Mouse (Mus musculus) CH12.LX (cell line): Measurements from ENCODE around the gene Gm45233. TPM values are rescaled to one million over a fixed set of nuclear protein-coding genes. Genes with fewer than 3 reads are reported as not detected.

ENCODE experiments used
- DNase-seq: peaks from one replicate; pipeline ENCODE4 v3.0.0-alpha.2; 2013; ENCODE audit errors: extremely low read depth
- H3K27ac ChIP-seq: 2 replicates; pipeline ENCODE4 v1.5.1; 2012; ENCODE audit warnings: low read depth, mild to moderate bottlenecking, control low read depth, moderate library complexity; ENCODE audit not compliant: insufficient read depth
- H3K27me3 ChIP-seq: replicated peaks from 2 replicates; pipeline ENCODE3; 2012; ENCODE audit warnings: inconsistent platforms
- H3K36me3 ChIP-seq, 2 experiments: replicated peaks in 1 of 2; 2 replicates each; pipeline versions ENCODE3 to v1.6.1; 2012; ENCODE audit warnings: inconsistent platforms in 1 of 2, low read length in 1 of 2, mild to moderate bottlenecking in 1 of 2, mixed read lengths in 1 of 2, moderate library complexity in 1 of 2; ENCODE audit not compliant: control insufficient read depth in 1 of 2, insufficient read depth in 1 of 2
- H3K4me1 ChIP-seq, 2 experiments: 2 replicates each; pipeline ENCODE4 v1.6.1; 2012; ENCODE audit warnings: inconsistent platforms in 1 of 2, moderate library complexity in 1 of 2; ENCODE audit not compliant: insufficient read depth in 2 of 2, control insufficient read depth in 1 of 2
- H3K4me2 ChIP-seq: 2 replicates; pipeline ENCODE4 v1.6.1; 2012; ENCODE audit warnings: low read depth, mild to moderate bottlenecking, control low read depth; ENCODE audit not compliant: poor library complexity, insufficient read depth, severe bottlenecking
- H3K4me3 ChIP-seq, 3 experiments: fragments of 150-350 bp in 1 of 3; sonication (generic) in 1 of 3; replicated peaks in 1 of 3; 2 replicates each; pipeline versions ENCODE3 to v1.5.1; 2011 to 2012; ENCODE audit warnings: low read depth in 2 of 3, low read length in 2 of 3, mild to moderate bottlenecking in 2 of 3, moderate library complexity in 2 of 3, control low read depth in 1 of 3, improper control_type of control experiment in 1 of 3, inconsistent platforms in 1 of 3, mixed read lengths in 1 of 3; ENCODE audit not compliant: poor library complexity in 1 of 3
- H3K79me2 ChIP-seq: replicated peaks from 2 replicates; pipeline ENCODE4 v1.6.1; 2012; ENCODE audit warnings: mild to moderate bottlenecking, moderate library complexity; ENCODE audit not compliant: control insufficient read depth, poor library complexity, insufficient read depth, severe bottlenecking; ENCODE audit errors: extremely low read depth
- H3K9ac ChIP-seq: 2 replicates; pipeline ENCODE4 v1.6.1; 2012; ENCODE audit warnings: low read depth, mild to moderate bottlenecking, control low read depth, moderate library complexity; ENCODE audit not compliant: insufficient read depth
- H3K9me3 ChIP-seq: replicated peaks from 2 replicates; pipeline ENCODE3; 2012; ENCODE audit warnings: low read length, inconsistent platforms, mixed read lengths
- CHD2 ChIP-seq: IDR thresholded peaks from 2 replicates; pipeline ENCODE4 v1.6.1; 2011; ENCODE audit warnings: low read length, improper control_type of control experiment
- ETS1 ChIP-seq: conservative IDR thresholded peaks from 2 replicates; pipeline ENCODE4 v1.6.1; 2012; ENCODE audit warnings: low read depth, mild to moderate bottlenecking, inconsistent platforms, low read length, improper control_type of control experiment, moderate library complexity
- GABPA ChIP-seq: IDR thresholded peaks from 2 replicates; pipeline ENCODE4 v1.6.1; 2012; ENCODE audit warnings: low read depth, low read length, improper control_type of control experiment, inconsistent platforms; ENCODE audit not compliant: insufficient replicate concordance
- HCFC1 ChIP-seq: IDR thresholded peaks from 2 replicates; pipeline ENCODE4 v1.6.1; 2012; ENCODE audit warnings: low read depth, mild to moderate bottlenecking, inconsistent platforms, low read length, improper control_type of control experiment
- JUN ChIP-seq: IDR thresholded peaks from 2 replicates; pipeline ENCODE4 v1.6.1; 2011; ENCODE audit warnings: low read depth, mild to moderate bottlenecking, low read length, improper control_type of control experiment, moderate library complexity; ENCODE audit not compliant: insufficient read depth
- JUND ChIP-seq: conservative IDR thresholded peaks from 2 replicates; pipeline ENCODE4 v1.6.1; 2011; ENCODE audit warnings: low read depth, low read length, improper control_type of control experiment
- KAT2A ChIP-seq: IDR thresholded peaks from 2 replicates; pipeline ENCODE4 v1.6.1; 2012; ENCODE audit warnings: low read length, improper control_type of control experiment, inconsistent platforms; ENCODE audit not compliant: insufficient replicate concordance
- MAFK ChIP-seq: IDR thresholded peaks from 2 replicates; pipeline ENCODE4 v1.6.1; 2011; ENCODE audit warnings: low read length, improper control_type of control experiment; ENCODE audit not compliant: insufficient replicate concordance
- MAX ChIP-seq: IDR thresholded peaks from 2 replicates; pipeline ENCODE4 v1.6.1; 2011; ENCODE audit warnings: low read length, improper control_type of control experiment
- MAZ ChIP-seq: IDR thresholded peaks from 2 replicates; pipeline ENCODE4 v1.6.1; 2012; ENCODE audit warnings: low read depth, mild to moderate bottlenecking, inconsistent platforms, low read length, improper control_type of control experiment, moderate library complexity
- MEF2A ChIP-seq: IDR thresholded peaks from 2 replicates; pipeline ENCODE4 v1.6.1; 2014; ENCODE audit warnings: low read depth, mild to moderate bottlenecking, inconsistent platforms, low read length, improper control_type of control experiment, borderline replicate concordance
- MXI1 ChIP-seq: IDR thresholded peaks from 2 replicates; pipeline ENCODE4 v1.6.1; 2011; ENCODE audit warnings: mild to moderate bottlenecking, low read depth, low read length, improper control_type of control experiment
- MYC ChIP-seq: IDR thresholded peaks from 2 replicates; pipeline ENCODE4 v1.6.1; 2011; ENCODE audit warnings: low read depth, mild to moderate bottlenecking, improper control_type of control experiment, low read length
- NELFE ChIP-seq: IDR thresholded peaks from 2 replicates; pipeline ENCODE4 v1.6.1; 2011; ENCODE audit warnings: low read depth, low read length, improper control_type of control experiment
- NRF1 ChIP-seq: IDR thresholded peaks from 2 replicates; pipeline ENCODE4 v1.6.1; 2014; ENCODE audit warnings: low read depth, mild to moderate bottlenecking, inconsistent platforms, low read length, improper control_type of control experiment, moderate library complexity
- POLR2A ChIP-seq: IDR thresholded peaks from 2 replicates; pipeline ENCODE4 v1.6.1; 2011; ENCODE audit warnings: low read depth, mild to moderate bottlenecking, improper control_type of control experiment, low read length
- RAD21 ChIP-seq: IDR thresholded peaks from 2 replicates; pipeline ENCODE4 v1.6.1; 2011; ENCODE audit warnings: low read depth, mild to moderate bottlenecking, low read length, improper control_type of control experiment, moderate library complexity
- SMC3 ChIP-seq: IDR thresholded peaks from 2 replicates; pipeline ENCODE4 v1.6.1; 2011; ENCODE audit warnings: low read depth, low read length, improper control_type of control experiment
- UBTF ChIP-seq: IDR thresholded peaks from 2 replicates; pipeline ENCODE4 v1.6.1; 2012; ENCODE audit warnings: low read depth, mild to moderate bottlenecking, inconsistent platforms, low read length, improper control_type of control experiment, moderate library complexity
- USF1 ChIP-seq: IDR thresholded peaks from 2 replicates; pipeline ENCODE4 v1.6.1; 2014; ENCODE audit warnings: low read depth, mild to moderate bottlenecking, inconsistent platforms, low read length, improper control_type of control experiment
- USF2 ChIP-seq: conservative IDR thresholded peaks from 2 replicates; pipeline ENCODE4 v1.6.1; 2011; ENCODE audit warnings: low read depth, low read length, improper control_type of control experiment
- ZC3H11A ChIP-seq: IDR thresholded peaks from 2 replicates; pipeline ENCODE4 v1.6.1; 2012; ENCODE audit warnings: low read depth, mild to moderate bottlenecking, inconsistent platforms, low read length, improper control_type of control experiment
- ZMIZ1 ChIP-seq: IDR thresholded peaks from 2 replicates; pipeline ENCODE4 v1.6.1; 2012; ENCODE audit warnings: low read depth, mild to moderate bottlenecking, inconsistent platforms, low read length, improper control_type of control experiment
- ZNF384 ChIP-seq: IDR thresholded peaks from 2 replicates; pipeline ENCODE4 v1.6.1; 2012; ENCODE audit warnings: low read depth, low read length, improper control_type of control experiment, inconsistent platforms
- dilution Hi-C: fragments of 300-500 bp; cut with MboI; formaldehyde crosslinking; loops from 2 replicates; pipeline ENCODE4 v1.14.3; 2020; ENCODE audit warnings: low sequenced_read_pairs; ENCODE audit not compliant: extremely low pct_unique_long_range_greater_than_20kb, extremely low pct_ligation_motif_present
- in situ Hi-C: fragments of 300-500 bp; cut with MboI; formaldehyde crosslinking; loops from 3 replicates; pipeline ENCODE4 v1.14.3; 2019; ENCODE audit warnings: low sequenced_read_pairs, low pct_ligation_motif_present, low pct_unique_long_range_greater_than_20kb, mixed read lengths
- polyA plus RNA-seq: library from polyadenylated mRNA; unstranded; fragments of >175 nt; gene quantifications from 2 replicates; pipeline ENCODE4 v1.2.1, GENCODE M21; 2012; ENCODE audit warnings: low read depth; ENCODE audit not compliant: insufficient read length
- total RNA-seq, 2 experiments: library from RNA; depleted of rRNA; stranded (reverse); fragments of 300-350 nt in 1 of 2; fragments of >200 nt in 1 of 2; gene quantifications; 2 replicates each; pipeline ENCODE4 v1.2.3; 2012 to 2014

Gm45233 gene
- total and polyA plus RNA-seq, 3 experiments = 0.66 TPM; not detected in 2

DNA sequence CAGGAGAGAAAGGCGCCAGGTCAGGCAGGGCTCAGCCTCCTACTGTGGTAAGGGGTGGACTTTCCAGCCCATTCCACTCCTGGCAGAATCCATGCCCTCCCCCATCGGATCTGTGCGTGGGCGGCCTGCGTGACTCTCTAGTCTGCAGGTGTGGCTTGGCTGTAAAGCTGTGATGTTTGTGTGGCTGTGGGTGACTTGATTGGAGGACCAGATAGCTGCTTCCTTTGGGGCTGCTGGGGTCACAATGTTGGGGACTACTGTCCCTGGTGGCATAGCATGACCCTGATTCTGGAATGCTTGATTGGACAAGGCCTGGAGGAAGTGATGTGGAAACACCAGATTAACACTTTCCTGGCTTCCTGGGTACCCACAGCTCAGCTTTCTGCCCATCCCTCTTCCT, 44.7 kb downstream of the Gm45233 start:
- H3K27me3 ChIP-seq = peaks cover 74% of the 10 kb centered on the region
- in situ Hi-C loops = loop anchor here (25.0 kb wide), 1 partner anchor 299 kb away; the partner anchor contains the start of genes Klk10, Klk8 and Klk9
- TF ChIP-seq USF1 = no peak
- TF ChIP-seq SMC3 = no peak
- no peak for TF ChIP-seq POLR2A
- TF ChIP-seq MAFK = no peak
- TF ChIP-seq KAT2A = no peak
- TF ChIP-seq ZNF384 = no peak
- TF ChIP-seq MAZ = no peak

DNA sequence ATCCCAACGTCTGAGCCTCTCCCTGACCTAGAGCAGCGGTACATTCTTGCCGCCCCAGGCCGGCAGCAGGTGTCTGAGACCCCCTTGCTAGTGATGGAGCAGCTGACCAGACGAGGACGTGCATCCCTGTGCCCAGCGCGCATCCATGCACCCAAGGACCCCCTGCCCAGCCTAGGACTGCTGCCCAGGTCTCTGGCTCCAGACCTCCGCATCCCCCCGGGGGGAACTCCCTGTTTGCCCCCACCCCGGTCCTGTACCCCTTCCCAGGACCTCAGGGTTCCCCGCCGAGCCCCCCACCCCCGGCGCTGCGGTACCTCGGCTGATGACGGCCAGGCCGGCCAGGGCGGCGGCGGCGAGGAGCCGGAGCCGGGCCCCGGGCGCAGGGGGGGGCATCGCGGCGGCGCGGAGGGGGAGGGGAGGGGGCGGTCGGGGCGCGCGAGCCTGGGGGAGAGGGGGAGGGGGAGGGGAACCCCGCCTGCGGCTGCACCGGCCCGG, 45.8 kb downstream of the Gm45233 start, which contains the start of gene Iglon5:
TSS of gene Iglon5 (minus strand) at position 445 of the 495 bp plus-strand sequence.
- no peak for TF ChIP-seq ZC3H11A
- no peak for TF ChIP-seq MXI1
- TF ChIP-seq GABPA = no peak
- TF ChIP-seq JUND = no peak
- TF ChIP-seq POLR2A = no peak
- no peak for TF ChIP-seq MAX
- no peak for TF ChIP-seq MEF2A
- H3K36me3 ChIP-seq = no peaks in the 10 kb centered on the region
- H3K79me2 ChIP-seq = no peaks in the 10 kb centered on the region
- no peak within 1 kb of the TSS for H3K9ac ChIP-seq
- H3K9me3 ChIP-seq = peaks cover 2% of the 10 kb centered on the region
- in situ Hi-C loops (loop anchor here (25.0 kb wide), 1 partner anchor 298 kb away; the partner anchor contains the start of genes Klk10, Klk8 and Klk9), dilution Hi-C loops (no loop called here)
- no peak for DNase-seq
- H3K4me2 ChIP-seq = peak within 1 kb of the TSS; percentile 51
- H3K4me1 ChIP-seq = peaks cover 0 to 9% of the 10 kb centered on the region in 2 experiments; a peak in 1 of 4 replicates
- H3K4me3 ChIP-seq = no peak within 1 kb of the TSS
- H3K27ac ChIP-seq = no peak within 1 kb of the TSS
- peaks cover 78% of the 10 kb centered on the region for H3K27me3 ChIP-seq

More for the DNA sequence above, 44.7 kb downstream of the Gm45233 start:
- Histone ChIP-seq H3K36me3 (no peaks in the 10 kb centered on the region), H3K79me2 (no peaks in the 10 kb centered on the region), H3K9me3 (peaks cover 2% of the 10 kb centered on the region), H3K4me2 (no peak overlapping the region), H3K4me1 (peaks cover 0 to 9% of the 10 kb centered on the region in 2 experiments; a peak in 1 of 4 replicates), H3K9ac (no peak overlapping the region), H3K27ac (no peak overlapping the region), H3K4me3 (no peak overlapping the region)
- dilution Hi-C loops = no loop called here
- no peak for DNase-seq

DNA sequence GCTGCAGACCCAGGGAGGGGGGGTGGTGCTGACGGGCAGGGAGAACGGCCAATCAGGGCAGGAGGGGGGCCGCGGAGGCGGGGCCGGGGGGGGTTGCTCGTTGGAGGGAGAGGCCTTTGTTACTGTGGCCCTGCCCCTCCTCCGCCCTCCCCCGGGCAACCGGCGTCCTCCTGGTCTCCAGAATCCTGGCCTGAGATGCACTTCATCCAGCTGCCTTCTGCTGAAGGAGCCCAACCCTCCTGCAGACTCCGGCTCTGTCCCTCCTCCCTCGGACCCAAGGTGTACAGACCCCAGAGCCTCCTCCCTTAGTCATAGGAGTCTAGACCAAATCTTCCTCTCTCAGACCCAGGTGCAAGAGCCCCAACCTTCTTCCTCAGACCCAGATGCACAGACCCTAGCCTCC, 46.3 kb downstream of the Gm45233 start:
- no peak overlapping the region for H3K4me3 ChIP-seq
- no peak overlapping the region for H3K27ac ChIP-seq
- no peaks in the 10 kb centered on the region for H3K79me2 ChIP-seq
- H3K9ac ChIP-seq = no peak overlapping the region
- no peaks in the 10 kb centered on the region for H3K36me3 ChIP-seq
- peaks cover 2% of the 10 kb centered on the region for H3K9me3 ChIP-seq
- in situ Hi-C loops = loop anchor here (25.0 kb wide), 1 partner anchor 297 kb away; the partner anchor contains the start of genes Klk10, Klk8 and Klk9
- dilution Hi-C loops = no loop called here
- no peak for DNase-seq
- H3K4me1 ChIP-seq = peaks cover 0 to 9% of the 10 kb centered on the region in 2 experiments; a peak in 1 of 4 replicates
- peak overlapping the region; percentile 51 for H3K4me2 ChIP-seq
- H3K27me3 ChIP-seq = peaks cover 80% of the 10 kb centered on the region
- TF ChIP-seq RAD21 = no peak
- no peak for TF ChIP-seq ZMIZ1
- no peak for TF ChIP-seq NELFE
- TF ChIP-seq SMC3 = no peak
- no peak for TF ChIP-seq ZC3H11A
- no peak for TF ChIP-seq MAFK
- TF ChIP-seq JUN = no peak
- no peak for TF ChIP-seq ETS1
- TF ChIP-seq UBTF = no peak
- no peak for TF ChIP-seq MYC
- no peak for TF ChIP-seq CHD2
- no peak for TF ChIP-seq POLR2A
- no peak for TF ChIP-seq MAX
- no peak for TF ChIP-seq USF2
- TF ChIP-seq NRF1 = no peak
- no peak for TF ChIP-seq MAZ
- TF ChIP-seq HCFC1 = no peak
